9 mouse cellular contexts compared by ENCODE assay signal in the genomic region with DNA sequence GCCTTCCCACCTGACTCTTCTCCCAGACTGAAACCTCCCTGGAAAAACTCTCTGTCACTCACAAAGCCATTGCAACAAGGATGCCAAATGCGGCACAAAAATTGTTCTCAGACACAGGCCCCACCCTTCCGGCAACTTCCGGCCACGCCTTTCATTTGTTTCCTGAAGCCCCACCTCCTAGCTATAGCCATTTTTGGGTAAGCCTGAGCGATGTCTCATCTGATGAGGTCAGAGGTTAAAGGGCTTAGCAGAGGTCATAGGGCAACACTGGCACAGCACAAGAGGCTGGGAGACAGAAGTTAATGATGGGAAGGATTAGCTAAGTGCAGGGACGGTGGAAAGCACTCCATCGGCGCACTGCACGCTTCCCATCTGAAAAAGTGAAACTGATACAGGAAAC. TPM values are rescaled to one million over a fixed set of nuclear protein-coding genes. Genes with fewer than 3 reads are reported as not detected.
DNase-seq lines count a peak whose midpoint lies in the region; ATAC-seq and TF ChIP-seq lines count a peak whose summit lies in the region.
"Had no signal": no experiment of that assay in that cellular context is flagged by ENCODE, and none has a peak within 500 bp of the region (broad histone marks: within the 10 kb centered on the region; RNA-seq: fewer than 3 reads in every experiment).

No protein-coding gene starts in this region.

- no peaks in the 10 kb centered on the region for H3K27me3 ChIP-seq in lung, postnatal 0 days (replicated peaks; ENCODE audit: insufficient read depth, low read length)
- H3K27me3 ChIP-seq in midbrain, embryonic 14.5 days (ENCODE audit: control insufficient read depth, insufficient read depth, low read length) = no peaks in the 10 kb centered on the region

- H3K9me3 ChIP-seq in lung, postnatal 0 days (ENCODE audit: low read length) = no peaks in the 10 kb centered on the region
- H3K9me3 ChIP-seq in midbrain, embryonic 14.5 days (ENCODE audit: control insufficient read depth, low read length) = no peaks in the 10 kb centered on the region

- no peak overlapping the region for H3K9ac ChIP-seq in lung, postnatal 0 days (replicated peaks; ENCODE audit: low read depth)
- no peak overlapping the region for H3K9ac ChIP-seq in midbrain, embryonic 14.5 days (replicated peaks; ENCODE audit: low read length)
- H3K9ac ChIP-seq: forebrain, postnatal 0 days had no signal

- no peaks in the 10 kb centered on the region for H3K36me3 ChIP-seq in lung, postnatal 0 days (ENCODE audit: insufficient read depth, low read length)
- peaks cover 16% of the 10 kb centered on the region for H3K36me3 ChIP-seq in midbrain, embryonic 14.5 days (ENCODE audit: control insufficient read depth, insufficient read depth, low read length)

- H3K27ac ChIP-seq in lung, postnatal 0 days (ENCODE audit: low read length) = no peak overlapping the region
- no peak overlapping the region for H3K27ac ChIP-seq in midbrain, embryonic 14.5 days (replicated peaks; ENCODE audit: low read depth, low read length)

- peak; percentile 14 for ATAC-seq in lung, postnatal 0 days
- no peak for ATAC-seq in midbrain, embryonic 14.5 days (ENCODE audit: low FRiP score, low TSS enrichment)
- ATAC-seq: forebrain, postnatal 0 days had no signal

- TF ChIP-seq EP300 in lung, postnatal 0 days (IDR thresholded peaks at IDR 0.05) = no peak

- 55% methylated on average over 9 of the region's 9 CpGs for WGBS in lung, postnatal 0 days
- WGBS in midbrain, embryonic 14.5 days = 45% methylated on average over 9 of the region's 9 CpGs

- H3K4me3 ChIP-seq in lung, postnatal 0 days (ENCODE audit: low read depth, low read length) = no peak overlapping the region
- H3K4me3 ChIP-seq in midbrain, embryonic 14.5 days (replicated peaks; ENCODE audit: low read depth, low read length) = no peak overlapping the region

- H3K4me2 ChIP-seq in lung, postnatal 0 days (replicated peaks; ENCODE audit: low read depth, low read length) = peak overlapping the region; percentile 27
- H3K4me2 ChIP-seq in midbrain, embryonic 14.5 days (ENCODE audit: low read length) = no peak overlapping the region

- H3K4me1 ChIP-seq in lung, postnatal 0 days (ENCODE audit: insufficient read depth, low read depth, low read length) = no peaks in the 10 kb centered on the region
- peaks cover 8% of the 10 kb centered on the region; the same call in 1 of the 2 replicates for H3K4me1 ChIP-seq in midbrain, embryonic 14.5 days (ENCODE audit: control insufficient read depth, insufficient read depth, low read length)

- DNase-seq in 416B (ENCODE audit: low read depth) = peak; percentile 80
- DNase-seq in ES-CJ7 (ENCODE audit: low read depth, low spot score) = peak; percentile 59
- DNase-seq in induced T-regulatory cell, adult 2 months (ENCODE audit: low read depth) = peak; percentile 10
- peak; percentile 40 for DNase-seq in lung, postnatal 0 days (ENCODE audit: low spot score)
- DNase-seq in cerebellum, adult 9-10 months = no peak
- no peak for DNase-seq in heart, adult 11 months
- DNase-seq in midbrain, embryonic 14.5 days = no peak
- DNase-seq: forebrain, postnatal 0 days had no signal

- TF ChIP-seq CTCF in lung, postnatal 0 days (IDR thresholded peaks at IDR 0.05) = no peak

RNA-seq across cellular contexts. Expression of gene Serinc2, which starts 12.4 kb away (rescaled TPM):
- 24.7 and 26.6 TPM in 2 replicates for polyA plus RNA-seq in lung, postnatal 0 days (2015; fragmentation: Nextera tagmentation; extraction: Ambion mirVana)
- 49.2 and 52.1 TPM in 2 replicates for polyA plus RNA-seq in midbrain, embryonic 14.5 days (2014; fragmentation: Nextera tagmentation; extraction: Ambion mirVana)

RNA-seq across cellular contexts. Expression of gene Fabp3, which starts 41.8 kb away (rescaled TPM):
- 88.3 and 112 TPM in 2 replicates for polyA plus RNA-seq in lung, postnatal 0 days (2015; fragmentation: Nextera tagmentation; extraction: Ambion mirVana)
- polyA plus RNA-seq in midbrain, embryonic 14.5 days (2014; fragmentation: Nextera tagmentation; extraction: Ambion mirVana) = 170 and 260 TPM in 2 replicates

RNA-seq across cellular contexts. Expression of gene Gm10570, which starts 41.9 kb away (rescaled TPM):
- polyA plus RNA-seq in lung, postnatal 0 days (2015; fragmentation: Nextera tagmentation; extraction: Ambion mirVana) = 0.25 and 0.50 TPM in 2 replicates
- polyA plus RNA-seq in midbrain, embryonic 14.5 days (2014; fragmentation: Nextera tagmentation; extraction: Ambion mirVana) = 0.65 TPM in 1 of 2 replicates, not detected in the other

RNA-seq across cellular contexts. Expression of gene Gm853, which starts 44.4 kb away (rescaled TPM):
- polyA plus RNA-seq in lung, postnatal 0 days (2015; fragmentation: Nextera tagmentation; extraction: Ambion mirVana) = not detected in 2 replicates
- not detected in 2 replicates for polyA plus RNA-seq in midbrain, embryonic 14.5 days (2014; fragmentation: Nextera tagmentation; extraction: Ambion mirVana)
- polyA plus RNA-seq: heart, postnatal 0 days had no signal

Comparison
In these comparisons a context has a peak if more than half of its experiments do, and no peak if none do; other contexts are left out.
1. DNase-seq: peak in 416B (single experiment), ES-CJ7 (single experiment), induced T-regulatory cell, adult 2 months (single experiment) and lung, postnatal 0 days (single experiment); none in cerebellum, adult 9-10 months (single experiment), heart, adult 11 months (single experiment) and midbrain, embryonic 14.5 days (single experiment).